Mouse (Mus musculus) limb, embryonic 15.5 days (tissue): ENCODE measurements around the gene Ppp2r5b. TPM values are rescaled to one million over a fixed set of nuclear protein-coding genes. Genes with fewer than 3 reads are reported as not detected.

Source experiments
- microRNA counts: library from miRNA; unstranded; fragments of <30 nt; microRNA quantifications from one replicate; lab custom pipeline; 2016
- microRNA-seq: library from miRNA; unstranded; fragments of <30 nt; microRNA quantifications from one replicate; pipeline ENCODE4, GENCODE M21; 2016
- polyA plus RNA-seq: library from polyadenylated mRNA; unstranded; fragments of >200 nt; fragmentation: Nextera tagmentation; extraction: Ambion mirVana; gene quantifications from 2 replicates; pipeline ENCODE4 v1.2.1, GENCODE M21; 2015

Gene Ppp2r5b
- polyA plus RNA-seq, 1 experiment from 2014 or later = 26.1 TPM

MicroRNAs within 50 kb of the gene (microRNA counts, 519-probe panel; counts per million panel counts)
- microRNA mmu-miR-192 (lab: Ali Mortazavi, UCI) = 1,921 counts per million, percentile 32 among the panel's probes with 10 or more counts

Small RNA genes within 50 kb of the gene (microRNA-seq; reads per million reads assigned to microRNA genes)
- gene Mir192 (67.5 reads per million, percentile 45 among the genes with 10 or more reads in this experiment), gene Mir194-2 (42.6 reads per million, percentile 39 among the genes with 10 or more reads in this experiment)

Other genes starting within 250 kb of the Ppp2r5b start
- gene Slc22a20, start 249.7 kb downstream of the Ppp2r5b start, polyA plus RNA-seq = not detected in 2 replicates
- 21.1 and 26.0 TPM in 2 replicates for gene Capn1, start 220.0 kb downstream of the Ppp2r5b start, polyA plus RNA-seq
- 34.1 and 34.5 TPM in 2 replicates for gene Syvn1, start 189.3 kb downstream of the Ppp2r5b start, polyA plus RNA-seq
- gene Mrpl49, start 178.1 kb downstream of the Ppp2r5b start, polyA plus RNA-seq = 66.8 and 67.5 TPM in 2 replicates
- gene Fau, start 178.0 kb downstream of the Ppp2r5b start, polyA plus RNA-seq = 723 and 835 TPM in 2 replicates
- gene Znhit2, start 174.7 kb downstream of the Ppp2r5b start, polyA plus RNA-seq = 33.0 and 33.6 TPM in 2 replicates
- 19.0 and 28.8 TPM in 2 replicates for gene Tm7sf2, start 167.5 kb downstream of the Ppp2r5b start, polyA plus RNA-seq
- 64.4 and 72.6 TPM in 2 replicates for gene Vps51, start 158.6 kb downstream of the Ppp2r5b start, polyA plus RNA-seq
- gene Tmem262, start 155.8 kb downstream of the Ppp2r5b start, polyA plus RNA-seq = not detected in 2 replicates
- gene Gm28374, start 153.6 kb downstream of the Ppp2r5b start, polyA plus RNA-seq = 1.8 and 1.9 TPM in 2 replicates
- gene Zfpl1, start 150.9 kb downstream of the Ppp2r5b start, polyA plus RNA-seq = 88.8 and 93.6 TPM in 2 replicates
- 26.3 and 27.1 TPM in 2 replicates for gene Cdca5, start 150.9 kb downstream of the Ppp2r5b start, polyA plus RNA-seq
- 0.47 TPM in 1 of 2 replicates, not detected in the other for gene AC131692.1, start 141.5 kb downstream of the Ppp2r5b start, polyA plus RNA-seq
- 0.22 and 0.28 TPM in 2 replicates for gene Naaladl1, start 130.1 kb downstream of the Ppp2r5b start, polyA plus RNA-seq
- 43.7 and 49.1 TPM in 2 replicates for gene Sac3d1, start 117.2 kb downstream of the Ppp2r5b start, polyA plus RNA-seq
- gene Snx15, start 107.6 kb downstream of the Ppp2r5b start, polyA plus RNA-seq = 32.3 and 34.7 TPM in 2 replicates
- 0.13 and 0.24 TPM in 2 replicates for gene Batf2, start 94.9 kb downstream of the Ppp2r5b start, polyA plus RNA-seq
- 89.2 and 89.9 TPM in 2 replicates for gene Arl2, start 94.3 kb downstream of the Ppp2r5b start, polyA plus RNA-seq
- gene Majin, start 51.5 kb downstream of the Ppp2r5b start, polyA plus RNA-seq = 0.19 TPM in 1 of 2 replicates, not detected in the other
- gene Gpha2, start 9.5 kb downstream of the Ppp2r5b start, polyA plus RNA-seq = 1.8 and 2.1 TPM in 2 replicates
- gene Atg2a, start 5.8 kb upstream of the Ppp2r5b start, polyA plus RNA-seq = 8.6 and 9.0 TPM in 2 replicates
- gene Ehd1, start 40.9 kb upstream of the Ppp2r5b start, polyA plus RNA-seq = 93.6 and 103 TPM in 2 replicates
- gene Cdc42bpg, start 70.6 kb upstream of the Ppp2r5b start, polyA plus RNA-seq = 1.4 and 2.0 TPM in 2 replicates
- 81.5 and 81.7 TPM in 2 replicates for gene Men1, start 99.1 kb upstream of the Ppp2r5b start, polyA plus RNA-seq
- gene Map4k2, start 105.3 kb upstream of the Ppp2r5b start, polyA plus RNA-seq = 14.6 and 16.2 TPM in 2 replicates
- gene Sf1, start 127.8 kb upstream of the Ppp2r5b start, polyA plus RNA-seq = 115 TPM in 2 replicates
- 23.4 and 89.0 TPM in 2 replicates for gene Pygm, start 148.5 kb upstream of the Ppp2r5b start, polyA plus RNA-seq
- 35.8 and 38.8 TPM in 2 replicates for gene Rasgrp2, start 163.5 kb upstream of the Ppp2r5b start, polyA plus RNA-seq
- 0.96 and 1.4 TPM in 2 replicates for gene Nrxn2, start 182.9 kb upstream of the Ppp2r5b start, polyA plus RNA-seq